In the genomic region with DNA sequence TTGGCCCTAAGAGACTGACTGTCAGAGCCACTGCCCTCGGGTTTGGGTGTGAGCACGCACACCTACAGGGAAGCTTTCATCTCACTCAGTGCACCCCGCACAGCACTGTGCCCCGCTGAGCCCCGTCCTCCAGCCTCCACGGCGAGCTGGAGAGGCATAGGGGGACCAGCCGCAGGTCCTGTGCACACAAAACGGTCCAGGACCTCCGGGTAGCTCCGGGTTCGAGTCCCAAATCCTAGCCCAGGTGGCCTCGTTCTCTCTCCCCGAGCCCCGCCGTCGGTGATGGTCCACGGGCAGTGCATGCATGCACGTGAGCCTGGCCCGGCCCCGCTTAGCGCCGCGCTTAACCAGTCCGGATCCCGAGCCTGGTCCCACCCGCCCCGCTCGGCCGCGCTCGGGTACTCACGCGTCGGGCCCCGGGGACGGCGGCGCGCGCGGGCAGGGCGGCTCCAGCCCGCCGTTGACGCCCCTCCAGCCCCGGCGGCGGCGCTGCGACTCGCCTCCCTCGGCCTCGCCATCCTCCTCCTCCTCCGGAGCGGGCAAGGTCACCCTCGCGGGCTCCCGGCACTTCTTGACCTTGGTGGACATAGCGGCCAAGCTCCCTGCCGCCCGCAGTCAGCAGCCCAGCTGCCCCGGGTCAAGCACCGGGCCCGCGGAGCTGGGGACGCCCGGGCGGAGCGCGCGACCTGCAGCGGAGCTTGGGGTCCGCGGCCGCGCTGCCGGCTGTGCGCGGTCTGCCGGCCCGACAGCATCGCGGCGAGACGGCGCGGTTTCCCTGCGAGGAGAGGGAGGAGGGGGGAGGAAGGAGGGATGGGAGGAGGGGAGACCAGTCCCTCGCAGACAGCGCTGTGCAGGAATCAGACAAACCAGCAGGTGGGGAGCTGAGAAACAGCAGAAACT, we compare ENCODE assay signal across 8 mouse cellular contexts. TPM values are rescaled to one million over a fixed set of nuclear protein-coding genes. Genes with fewer than 3 reads are reported as not detected.
A peak's percentile ranks its signal among the peaks of the same experiment; 100 is the strongest.
DNase-seq lines count a peak whose midpoint lies in the region; ATAC-seq lines count a peak whose summit lies in the region.

A gene (minus strand): TSS at position 776 of the 900 bp plus-strand sequence.

- intact Hi-C loops in left cerebral cortex, postnatal 4 days (cut with DNase I): loop anchor here (10.0 kb wide), 1 partner anchor 175 kb away; a partner anchor contains a TSS

- under 1% methylated on average over 90 of the region's 91 CpGs for WGBS in midbrain, embryonic 14.5 days

- no peaks in the 10 kb centered on the region; the same call in 1 of the 2 replicates for H3K4me1 ChIP-seq in erythroblast, embryonic 14.5 days (ENCODE audit: control insufficient read depth)
- H3K4me1 ChIP-seq in midbrain, embryonic 14.5 days (ENCODE audit: control insufficient read depth, insufficient read depth, low read length): peaks cover 4% of the 10 kb centered on the region; the same call in 1 of the 2 replicates

- peak within 1 kb of the TSS; percentile 22; the same call in 1 of the 2 replicates for H3K27ac ChIP-seq in midbrain, embryonic 14.5 days (replicated peaks; ENCODE audit: low read depth, low read length)

- DNase-seq in cerebellum, postnatal 25 days: peak; percentile 46 to 58
- DNase-seq in frontal cortex, postnatal 36 days (ENCODE audit: low spot score in 2 of 2): peak; percentile 15 to 17
- DNase-seq in hindlimb bud, embryonic 11.5 days (ENCODE audit: extremely low spot score, low read depth, low spot score): peak; percentile 5
- peak; percentile 58 for DNase-seq in left cerebral cortex, postnatal 4 days
- peak; percentile 88 for DNase-seq in midbrain, embryonic 14.5 days
- peak; percentile 46 for DNase-seq in telencephalon, adult 2 months (ENCODE audit: low read depth, low spot score)

- H3K4me3 ChIP-seq in erythroblast, embryonic 14.5 days (replicated peaks): peak within 1 kb of the TSS; percentile 41
- H3K4me3 ChIP-seq in midbrain, embryonic 14.5 days (replicated peaks; ENCODE audit: low read depth, low read length): peak within 1 kb of the TSS; percentile 69

- H3K9ac ChIP-seq in midbrain, embryonic 14.5 days (replicated peaks; ENCODE audit: low read length): peak within 1 kb of the TSS; percentile 76

- H3K27me3 ChIP-seq in erythroblast, embryonic 14.5 days (ENCODE audit: control insufficient read depth): peaks cover 40% of the 10 kb centered on the region
- no peaks in the 10 kb centered on the region for H3K27me3 ChIP-seq in midbrain, embryonic 14.5 days (ENCODE audit: control insufficient read depth, insufficient read depth, low read length)

- peak within 1 kb of the TSS; percentile 67 for H3K4me2 ChIP-seq in midbrain, embryonic 14.5 days (ENCODE audit: low read length)

- no peak for ATAC-seq in erythroblast, adult 5-6 weeks (replicated peaks; ENCODE audit: low FRiP score, poor library complexity, severe bottlenecking)
- ATAC-seq in midbrain, embryonic 14.5 days (ENCODE audit: low FRiP score, low TSS enrichment): peak; percentile 90

- peaks cover 6% of the 10 kb centered on the region; the same call in 1 of the 2 replicates for H3K9me3 ChIP-seq in erythroblast, embryonic 14.5 days (ENCODE audit: control insufficient read depth, low read length)
- no peaks in the 10 kb centered on the region for H3K9me3 ChIP-seq in midbrain, embryonic 14.5 days (ENCODE audit: control insufficient read depth, low read length)

- H3K36me3 ChIP-seq in erythroblast, embryonic 14.5 days (ENCODE audit: control insufficient read depth): no peaks in the 10 kb centered on the region
- H3K36me3 ChIP-seq in midbrain, embryonic 14.5 days (ENCODE audit: control insufficient read depth, insufficient read depth, low read length): no peaks in the 10 kb centered on the region

RNA-seq across cellular contexts. Expression of the gene that starts here (rescaled TPM):
- not detected in 2 replicates for polyA plus RNA-seq in erythroblast, embryonic 14.5 days (2012)
- not detected in 2 replicates for total RNA-seq in erythroblast, adult 5-6 weeks (2015; ENCODE audit: low replicate concordance)
- not detected in 2 replicates for total RNA-seq in erythroblast, adult 5-6 weeks (2017; ENCODE audit: low replicate concordance)
- 10 to 100 TPM; 14.9 to 15.6 TPM for total RNA-seq in left cerebral cortex, postnatal 4 days (2021)
- 7.8 and 8.4 TPM in 2 replicates for polyA plus RNA-seq in midbrain, embryonic 14.5 days (2014; fragmentation: Nextera tagmentation; extraction: Ambion mirVana)

Comparison
In these comparisons a context has a peak if more than half of its experiments do, and no peak if none do; other contexts are left out.
1. RNA of the gene that starts here (total RNA-seq): 14.9 to 15.6 TPM in left cerebral cortex, postnatal 4 days; not detected in erythroblast, adult 5-6 weeks; every median in the first group is over 10 times any median in the second.
2. DNase-seq: peak in every context shown above with its lines; median percentile 88 in midbrain, embryonic 14.5 days; 58 in left cerebral cortex, postnatal 4 days; 52 in cerebellum, postnatal 25 days; 46 in telencephalon, adult 2 months; 16 in frontal cortex, postnatal 36 days; 5 in hindlimb bud, embryonic 11.5 days.